Comparison of ENCODE assay signal across 8 mouse cellular contexts in the genomic region with DNA sequence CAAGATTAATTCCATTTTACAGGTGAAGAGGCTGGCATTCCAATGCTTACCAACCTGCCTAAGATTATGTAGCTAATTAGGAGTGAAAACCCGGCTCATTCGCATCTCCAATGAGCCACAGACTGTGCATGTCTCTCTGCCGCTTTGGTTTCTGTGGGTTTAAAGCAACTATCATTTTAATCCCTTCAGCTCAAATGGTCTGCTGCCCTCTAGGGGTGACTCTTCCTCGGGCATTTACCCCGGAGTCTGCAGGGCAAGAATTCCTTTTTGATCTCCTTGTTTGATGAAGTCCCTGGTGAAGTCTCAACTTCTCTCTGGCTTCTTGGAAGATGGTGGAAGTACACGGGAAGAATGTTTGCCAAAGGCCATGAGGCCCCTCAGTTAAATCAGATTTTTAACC.
DNase-seq lines count a peak whose midpoint lies in the region; TF ChIP-seq lines count a peak whose summit lies in the region.
"Had no signal": no experiment of that assay in that cellular context is flagged by ENCODE, and none has a peak within 500 bp of the region (broad histone marks: within the 10 kb centered on the region; RNA-seq: fewer than 3 reads in every experiment).

No protein-coding gene starts in this region.

- no peak for TF ChIP-seq POLR2A in bone marrow, adult 2 months (IDR thresholded peaks at IDR 0.05; ENCODE audit: borderline replicate concordance, control insufficient read depth, low read depth, low read length)

- 3% methylated on average over 6 of the region's 6 CpGs for WGBS in bone marrow, adult 2 months

- no peaks in the 10 kb centered on the region for H3K4me1 ChIP-seq in bone marrow, adult 2 months (ENCODE audit: control insufficient read depth, insufficient read depth, low read length)

- H3K4me3 ChIP-seq in bone marrow, adult 2 months (replicated peaks; ENCODE audit: control insufficient read depth, low read depth, low read length): no peak overlapping the region
- no peak overlapping the region for H3K4me3 ChIP-seq in layer of hippocampus, adult 2 months
- H3K4me3 ChIP-seq: heart, embryonic 15.5 days had no signal

- H3K27ac ChIP-seq in bone marrow, adult 2 months (ENCODE audit: control insufficient read depth, insufficient read depth, low read depth, low read length, poor library complexity): no peak overlapping the region
- no peak overlapping the region for H3K27ac ChIP-seq in layer of hippocampus, adult 2 months
- H3K27ac ChIP-seq: heart, embryonic 15.5 days had no signal

- DNase-seq in 3134 (ENCODE audit: extremely low read depth, insufficient read length, low spot score) (peak; percentile 22), 3T3-L1 (ENCODE audit: low read depth, low spot score) (peak; percentile 73)
- DNase-seq in frontal cortex, postnatal 36 days (ENCODE audit: low spot score in 2 of 2): peak; percentile 50 to 74
- peak; percentile 63 to 86 for DNase-seq in layer of hippocampus, adult 2 months (ENCODE audit: low spot score in 2 of 2)
- peak; percentile 83 for DNase-seq in lung, postnatal 10 days
- DNase-seq in spleen, postnatal 10 days (ENCODE audit: low spot score in 2 of 2): peak; percentile 55 to 81

- TF ChIP-seq CTCF in bone marrow, adult 2 months (IDR thresholded peaks at IDR 0.05; ENCODE audit: control insufficient read depth, insufficient read depth, low read length): 0 out of 2 replicates have a peak, but pooled peaks have one; percentile 37
- peak; percentile 92 for TF ChIP-seq CTCF in layer of hippocampus, adult 2 months (conservative IDR thresholded peaks at IDR 0.05)

Comparison
In these comparisons a context has a peak if more than half of its experiments do, and no peak if none do; other contexts are left out.
1. DNase-seq: peak in every context shown above with its lines; median percentile 83 in lung, postnatal 10 days; 74 in layer of hippocampus, adult 2 months; 73 in 3T3-L1; 68 in spleen, postnatal 10 days; 62 in frontal cortex, postnatal 36 days; 22 in 3134.